Mouse (Mus musculus) heart, adult 2 months (tissue): ENCODE results near the gene Nupr1.

Source experiments
- CTCF ChIP-seq: fragments of 200-600 bp; IDR thresholded peaks from 2 replicates; pipeline ENCODE4 v1.8.1; 2022; ENCODE audit warnings: antibody characterized with exemption, mild to moderate bottlenecking, moderate library complexity
- EP300 ChIP-seq: fragments of 200-500 bp; IDR thresholded peaks from 2 replicates; pipeline ENCODE4 v1.6.1; 2011; ENCODE audit warnings: low read depth, low read length, control low read depth; ENCODE audit not compliant: insufficient read depth
- POLR2A ChIP-seq: fragments of 200-500 bp; IDR thresholded peaks from 2 replicates; pipeline ENCODE4 v1.6.1; 2011; ENCODE audit warnings: mild to moderate bottlenecking, low read depth, low read length, control low read depth; ENCODE audit not compliant: insufficient read depth

GRCm38 (mm10) chr7:126598919-126599318 is 31.7 kb downstream of the Nupr1 start:
- TF ChIP-seq POLR2A (no peak), EP300 (no peak), CTCF (no peak)
